Mouse (Mus musculus): ENCODE results near the gene Pmepa1. TPM values are rescaled to one million over a fixed set of nuclear protein-coding genes. Genes with fewer than 3 reads are reported as not detected.

The Pmepa1 gene
- polyA plus RNA-seq, 1 experiment from 2014 or later = 0.20 TPM

- no peak overlapping the region for H3K4me3 ChIP-seq (replicated peaks)
- no peaks in the 10 kb centered on the region for H3K4me1 ChIP-seq (replicated peaks)
- no peaks in the 10 kb centered on the region for H3K36me3 ChIP-seq
- H3K27me3 ChIP-seq = no peaks in the 10 kb centered on the region
- no peak overlapping the region for H3K9ac ChIP-seq
- H3K27ac ChIP-seq = no peak overlapping the region
- 70% methylated on average over 3 of the region's 3 CpGs for WGBS (ENCODE audit: insufficient replicate concordance)
- no peak for DNase-seq
- ATAC-seq (ENCODE audit: low read depth) = no peak
- H3K4me2 ChIP-seq = no peak overlapping the region
- H3K9me3 ChIP-seq (replicated peaks) = no peaks in the 10 kb centered on the region
Measured at GRCm38 (mm10) chr2:173203726-173204125, 72.6 kb downstream of the Pmepa1 start.

GRCm38 (mm10) chr2:173202924-173203689 is 73.2 kb downstream of the Pmepa1 start:
- no peaks in the 10 kb centered on the region for H3K4me1 ChIP-seq (replicated peaks)
- H3K4me2 ChIP-seq = no peak overlapping the region
- no peak for DNase-seq
- 75% methylated on average over 19 of the region's 19 CpGs for WGBS (ENCODE audit: insufficient replicate concordance)
- no peaks in the 10 kb centered on the region for H3K9me3 ChIP-seq (replicated peaks)
- no peaks in the 10 kb centered on the region for H3K27me3 ChIP-seq
- H3K27ac ChIP-seq = no peak overlapping the region
- H3K9ac ChIP-seq = no peak overlapping the region
- H3K4me3 ChIP-seq (replicated peaks) = no peak overlapping the region
- no peaks in the 10 kb centered on the region for H3K36me3 ChIP-seq
- no peak for ATAC-seq (ENCODE audit: low read depth)

DNA sequence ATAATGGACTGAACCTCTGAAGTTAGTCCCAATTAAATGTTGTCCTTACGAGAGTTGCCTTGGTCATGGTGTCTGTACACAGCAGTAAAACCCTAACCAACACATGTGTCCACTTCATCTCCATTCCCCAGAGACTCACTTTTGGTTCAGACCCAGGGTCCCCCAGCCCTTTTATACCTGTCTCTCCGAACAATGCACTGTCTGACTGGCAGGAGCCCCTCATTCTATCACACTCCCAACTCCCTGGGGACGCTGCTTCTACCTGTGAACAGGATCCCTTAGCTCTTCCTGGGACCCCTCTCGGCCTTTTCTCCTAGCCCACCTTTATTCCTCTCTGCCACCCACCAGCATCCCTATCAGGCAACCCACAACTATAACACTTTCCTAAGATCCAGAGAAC is 81.5 kb downstream of the Pmepa1 start:
- 49% methylated on average over 4 of the region's 4 CpGs for WGBS (ENCODE audit: insufficient replicate concordance)
- ATAC-seq (ENCODE audit: low read depth) = no peak
- Histone ChIP-seq H3K36me3 (no peaks in the 10 kb centered on the region), H3K4me3 (replicated peaks) (no peak overlapping the region), H3K4me1 (replicated peaks) (no peaks in the 10 kb centered on the region), H3K9ac (no peak overlapping the region), H3K27ac (no peak overlapping the region), H3K4me2 (no peak overlapping the region), H3K27me3 (no peaks in the 10 kb centered on the region), H3K9me3 (replicated peaks) (no peaks in the 10 kb centered on the region)
- DNase-seq = no peak

DNA sequence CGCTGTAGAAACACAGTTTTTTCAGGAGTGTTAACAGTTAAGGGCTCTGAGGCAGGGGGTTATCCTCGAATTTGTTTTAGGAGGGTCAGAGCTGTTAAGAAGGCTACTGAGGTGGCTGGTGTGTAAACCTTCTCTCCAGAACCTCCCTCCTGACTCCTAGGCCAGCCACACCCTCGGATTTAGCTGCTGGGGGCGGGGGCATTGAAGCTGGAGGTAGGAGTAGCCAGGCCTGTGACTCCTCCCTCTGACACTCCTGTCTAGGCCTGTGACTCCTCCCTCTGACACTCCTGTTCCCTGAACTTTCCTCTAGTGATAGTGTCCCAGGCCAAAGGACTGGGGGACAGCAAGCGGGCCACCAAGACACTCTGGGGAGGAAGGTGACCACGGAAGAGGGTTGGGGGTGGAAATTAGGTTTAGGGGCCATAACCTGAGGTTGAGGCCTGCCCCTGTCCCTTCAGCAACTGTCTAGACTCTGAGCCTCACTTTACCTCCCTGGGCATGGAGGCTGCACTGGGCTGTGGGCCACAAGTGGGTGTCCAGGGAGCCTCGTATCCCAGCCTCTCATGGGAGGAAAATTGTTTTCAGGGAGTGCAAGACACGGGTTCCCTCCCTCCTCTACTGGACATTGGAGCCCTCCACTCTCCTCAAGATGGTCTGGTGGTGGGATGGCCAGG is 89.0 kb downstream of the Pmepa1 start:
- Histone ChIP-seq H3K4me3 (replicated peaks) (no peak overlapping the region), H3K4me2 (no peak overlapping the region), H3K9me3 (replicated peaks) (no peaks in the 10 kb centered on the region), H3K36me3 (no peaks in the 10 kb centered on the region), H3K27ac (no peak overlapping the region), H3K27me3 (no peaks in the 10 kb centered on the region), H3K9ac (no peak overlapping the region), H3K4me1 (replicated peaks) (no peaks in the 10 kb centered on the region)
- WGBS (ENCODE audit: insufficient replicate concordance) = 19% methylated on average over 8 of the region's 8 CpGs
- peak; percentile 52 for ATAC-seq (ENCODE audit: low read depth)
- DNase-seq = no peak

DNA sequence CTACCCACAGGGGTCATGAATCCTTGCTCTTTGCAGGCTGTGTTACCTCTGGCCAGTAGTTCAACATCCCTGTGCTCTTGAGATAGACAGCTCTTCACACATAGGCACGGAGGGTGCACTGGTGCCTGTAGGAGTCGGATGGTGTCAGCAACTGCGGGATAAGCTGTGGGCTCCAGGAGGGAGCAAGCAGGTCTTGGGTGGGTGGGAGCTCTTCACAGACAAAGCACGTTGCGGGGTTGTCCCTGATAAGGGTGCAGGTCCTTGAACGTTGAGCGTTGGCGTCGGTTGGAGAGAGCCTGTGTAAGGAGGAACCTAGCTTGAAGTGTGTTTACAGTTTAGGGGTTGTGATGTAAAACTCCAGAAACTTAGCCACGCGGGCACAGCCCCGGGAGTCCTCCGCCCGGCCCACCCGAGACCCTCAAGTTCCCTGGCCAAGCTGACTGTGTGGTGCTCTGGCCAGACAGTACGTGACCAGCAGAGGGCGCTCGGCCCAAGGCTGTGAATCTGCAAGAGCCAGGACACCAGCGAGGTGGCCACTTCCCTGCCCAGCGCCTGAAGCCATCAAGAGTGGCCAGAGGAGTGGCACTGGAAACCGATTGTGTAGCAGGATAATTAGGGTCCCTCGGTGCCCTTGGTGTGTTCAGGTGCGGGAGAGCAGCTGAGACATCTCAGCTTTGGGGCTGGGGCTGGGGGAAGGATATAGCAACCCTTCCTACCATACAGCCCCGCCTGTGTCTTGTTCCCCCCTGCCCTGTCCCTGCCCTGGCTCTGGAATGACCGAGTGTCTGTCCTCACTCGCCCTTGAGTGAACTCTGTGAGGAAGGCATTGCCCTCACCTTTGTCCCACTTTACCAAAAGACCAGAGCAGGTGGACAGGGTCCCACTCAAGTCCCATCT is 90.0 kb downstream of the Pmepa1 start:
- ATAC-seq (ENCODE audit: low read depth) = no peak
- H3K4me3 ChIP-seq (replicated peaks) = no peak overlapping the region
- peak; percentile 33 for DNase-seq
- H3K36me3 ChIP-seq = no peaks in the 10 kb centered on the region
- no peak overlapping the region for H3K27ac ChIP-seq
- 19% methylated on average over 26 of the region's 26 CpGs for WGBS (ENCODE audit: insufficient replicate concordance)
- no peaks in the 10 kb centered on the region for H3K4me1 ChIP-seq (replicated peaks)
- no peaks in the 10 kb centered on the region for H3K9me3 ChIP-seq (replicated peaks)
- no peaks in the 10 kb centered on the region for H3K27me3 ChIP-seq
- H3K9ac ChIP-seq = no peak overlapping the region
- H3K4me2 ChIP-seq = no peak overlapping the region

DNA sequence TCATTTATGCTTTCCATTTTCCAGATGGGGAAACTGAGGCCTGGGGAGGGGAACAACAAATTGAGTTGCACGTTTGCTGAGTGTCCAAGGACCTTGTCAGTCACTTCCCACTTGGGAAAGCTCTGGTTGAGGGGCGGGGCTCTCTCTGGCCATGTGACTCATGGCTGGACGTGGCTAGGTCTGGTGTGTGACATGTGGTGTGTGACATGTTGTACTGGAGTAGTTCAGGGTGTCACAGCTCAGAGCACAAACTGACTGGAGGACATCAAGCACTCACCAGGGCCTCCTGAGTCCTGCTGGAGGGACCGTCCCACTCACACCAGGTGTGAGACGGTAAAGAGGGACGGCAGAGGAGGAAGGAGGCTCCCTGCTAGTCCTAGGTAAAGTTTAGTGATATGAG is 91.1 kb downstream of the Pmepa1 start:
- Histone ChIP-seq H3K4me1 (replicated peaks) (no peaks in the 10 kb centered on the region), H3K27me3 (no peaks in the 10 kb centered on the region; the same call in 1 of the 2 replicates), H3K27ac (no peak overlapping the region), H3K9ac (no peak overlapping the region), H3K9me3 (replicated peaks) (no peaks in the 10 kb centered on the region), H3K4me2 (no peak overlapping the region), H3K4me3 (replicated peaks) (no peak overlapping the region), H3K36me3 (no peaks in the 10 kb centered on the region)
- no peak for ATAC-seq (ENCODE audit: low read depth)
- DNase-seq = no peak
- WGBS (ENCODE audit: insufficient replicate concordance) = 48% methylated on average over 6 of the region's 6 CpGs

DNA sequence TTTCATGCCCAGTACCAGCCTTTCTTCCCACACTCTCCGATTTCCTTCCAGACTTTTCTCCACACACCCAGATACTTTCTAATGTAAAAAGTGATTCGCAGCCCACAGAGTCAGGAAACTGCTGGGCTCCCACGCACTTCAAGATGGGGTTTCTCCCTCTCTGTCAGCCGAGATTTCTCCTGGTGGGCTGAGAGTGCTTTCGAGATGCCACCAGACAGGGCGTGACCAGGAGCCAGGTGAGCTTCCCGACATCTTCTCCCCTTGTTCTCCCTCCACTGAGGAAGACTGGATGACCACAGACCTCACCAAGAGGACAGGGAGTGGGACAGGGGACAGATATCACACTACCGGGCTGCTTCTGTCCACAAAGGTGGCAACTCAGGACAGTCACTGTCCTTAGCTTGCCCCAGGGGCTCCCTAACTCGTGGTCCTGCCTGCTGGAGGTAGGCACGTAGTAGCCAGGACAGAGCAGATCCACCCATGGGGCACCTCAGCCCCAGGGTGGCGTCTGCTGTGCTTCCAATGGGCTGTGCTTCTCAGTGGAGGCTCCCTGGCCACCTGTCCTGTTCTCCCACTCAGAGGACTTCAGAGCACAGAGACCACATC is 91.8 kb downstream of the Pmepa1 start:
- DNase-seq (no peak), ATAC-seq (ENCODE audit: low read depth) (no peak)
- H3K4me1 ChIP-seq (replicated peaks) = no peaks in the 10 kb centered on the region
- no peak overlapping the region for H3K27ac ChIP-seq
- H3K9ac ChIP-seq = no peak overlapping the region
- WGBS (ENCODE audit: insufficient replicate concordance) = 44% methylated on average over 11 of the region's 11 CpGs
- H3K36me3 ChIP-seq = no peaks in the 10 kb centered on the region
- no peak overlapping the region for H3K4me3 ChIP-seq (replicated peaks)
- H3K9me3 ChIP-seq (replicated peaks) = no peaks in the 10 kb centered on the region
- H3K27me3 ChIP-seq = no peaks in the 10 kb centered on the region; the same call in 1 of the 2 replicates
- no peak overlapping the region for H3K4me2 ChIP-seq

- no peak for ATAC-seq (ENCODE audit: low read depth)
- WGBS (ENCODE audit: insufficient replicate concordance) = under 1% methylated on average over 8 of the region's 8 CpGs
- no peaks in the 10 kb centered on the region; the same call in 1 of the 2 replicates for H3K27me3 ChIP-seq
- no peak overlapping the region for H3K4me3 ChIP-seq (replicated peaks)
- peak; percentile 35 for DNase-seq
- no peaks in the 10 kb centered on the region for H3K36me3 ChIP-seq
- no peaks in the 10 kb centered on the region for H3K9me3 ChIP-seq (replicated peaks)
- H3K4me2 ChIP-seq = no peak overlapping the region
- no peak overlapping the region for H3K9ac ChIP-seq
- no peaks in the 10 kb centered on the region for H3K4me1 ChIP-seq (replicated peaks)
- H3K27ac ChIP-seq = no peak overlapping the region
Measured at GRCm38 (mm10) chr2:173183836-173184460, 92.4 kb downstream of the Pmepa1 start.

DNA sequence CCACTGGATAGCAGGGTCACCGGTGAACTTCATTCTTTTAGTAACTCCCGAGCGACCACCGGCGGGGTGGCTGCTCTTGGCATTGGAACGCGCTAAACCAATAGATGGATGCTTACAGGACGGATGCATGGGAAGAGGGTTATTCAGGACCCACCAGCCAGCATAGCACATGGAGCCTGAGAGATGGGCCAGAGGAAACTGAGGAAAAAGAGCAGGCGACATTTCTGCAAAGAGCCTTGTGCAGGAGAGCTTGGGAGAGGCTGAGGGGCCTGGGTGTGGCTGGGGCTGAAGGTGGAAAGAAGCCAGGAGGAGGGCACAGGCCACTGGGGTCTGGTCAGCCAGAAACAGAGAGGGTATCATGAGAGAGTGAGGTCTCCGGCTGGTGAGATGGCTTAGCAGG is 93.0 kb downstream of the Pmepa1 start:
- no peaks in the 10 kb centered on the region; the same call in 1 of the 2 replicates for H3K27me3 ChIP-seq
- no peak overlapping the region for H3K4me2 ChIP-seq
- no peak overlapping the region for H3K27ac ChIP-seq
- H3K9ac ChIP-seq = no peak overlapping the region
- H3K4me3 ChIP-seq (replicated peaks) = no peak overlapping the region
- DNase-seq (no peak), ATAC-seq (ENCODE audit: low read depth) (no peak)
- no peaks in the 10 kb centered on the region for H3K4me1 ChIP-seq (replicated peaks)
- no peaks in the 10 kb centered on the region for H3K9me3 ChIP-seq (replicated peaks)
- no peaks in the 10 kb centered on the region for H3K36me3 ChIP-seq
- 81% methylated on average over 10 of the region's 10 CpGs for WGBS (ENCODE audit: insufficient replicate concordance)

DNA sequence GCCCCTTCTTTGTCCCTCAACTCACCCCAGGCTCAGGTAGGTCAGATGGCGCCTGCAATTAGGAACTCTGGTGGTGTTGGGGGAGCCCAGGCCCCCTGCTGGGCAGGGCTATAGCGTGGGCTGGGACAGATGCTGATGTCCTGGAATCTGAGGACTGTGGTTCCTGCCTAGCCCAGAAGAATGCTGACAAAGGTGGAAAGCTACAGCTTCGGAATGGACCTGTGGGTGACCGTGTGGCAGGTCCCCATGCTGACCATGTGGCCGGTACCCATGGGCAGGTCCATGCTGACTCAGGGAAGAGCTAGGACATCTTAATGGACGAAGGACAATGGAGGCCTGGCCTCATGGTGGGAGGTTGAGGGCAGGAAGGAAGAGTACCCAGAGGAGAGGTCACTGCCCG is 93.5 kb downstream of the Pmepa1 start:
- Histone ChIP-seq H3K27me3 (no peaks in the 10 kb centered on the region; the same call in 1 of the 2 replicates), H3K36me3 (no peaks in the 10 kb centered on the region), H3K9ac (no peak overlapping the region), H3K4me1 (replicated peaks) (no peaks in the 10 kb centered on the region), H3K4me3 (replicated peaks) (no peak overlapping the region), H3K9me3 (replicated peaks) (no peaks in the 10 kb centered on the region), H3K4me2 (no peak overlapping the region), H3K27ac (no peak overlapping the region)
- ATAC-seq (ENCODE audit: low read depth) = no peak
- DNase-seq = no peak
- 62% methylated on average over 7 of the region's 7 CpGs for WGBS (ENCODE audit: insufficient replicate concordance)

All from liver, embryonic 13.5 days (tissue).